Mouse (Mus musculus): ENCODE data around the gene Rbm44. TPM values are rescaled to one million over a fixed set of nuclear protein-coding genes. Genes with fewer than 3 reads are reported as not detected.

Rbm44 gene
- polyA plus RNA-seq, 1 experiment from 2014 or later, result 0.24 TPM

DNA sequence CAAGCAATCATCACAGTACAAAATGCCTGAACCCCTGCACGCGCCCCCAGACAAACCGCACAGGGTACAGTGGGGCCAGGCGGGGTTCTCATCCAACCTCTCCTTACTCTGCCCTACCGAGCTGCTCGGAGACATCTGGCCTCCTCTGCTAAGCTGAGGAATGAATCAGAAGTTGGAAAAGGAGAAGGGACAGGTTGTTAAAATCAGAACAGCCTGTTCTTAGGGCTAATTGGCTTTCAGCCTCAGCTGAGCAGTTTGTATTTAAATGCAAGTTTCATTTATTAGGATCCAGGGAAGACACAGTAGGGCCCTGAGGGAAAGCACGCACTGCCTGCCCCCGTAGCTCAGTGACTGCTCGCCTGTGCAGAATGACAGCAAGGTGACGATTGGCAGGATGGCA lies 54.9 kb downstream of the Rbm44 start:
- Histone ChIP-seq H3K4me3 (ENCODE audit: low read depth, low read length) (no peak overlapping the region), H3K9me3 (replicated peaks; ENCODE audit: control insufficient read depth, low read length, poor library complexity, severe bottlenecking) (no peaks in the 10 kb centered on the region), H3K27me3 (ENCODE audit: control insufficient read depth, insufficient read depth, low read depth, low read length) (no peaks in the 10 kb centered on the region), H3K4me2 (ENCODE audit: low read length) (no peak overlapping the region), H3K4me1 (ENCODE audit: control insufficient read depth, insufficient read depth, low read length) (no peaks in the 10 kb centered on the region; the same call in 1 of the 2 replicates), H3K36me3 (ENCODE audit: control insufficient read depth, insufficient read depth, low read length) (no peaks in the 10 kb centered on the region), H3K9ac (ENCODE audit: low read depth, low read length) (no peak overlapping the region), H3K27ac (ENCODE audit: low read length) (no peak overlapping the region)
- ATAC-seq, result no peak
- WGBS, result 86% methylated on average over 10 of the region's 10 CpGs

DNA sequence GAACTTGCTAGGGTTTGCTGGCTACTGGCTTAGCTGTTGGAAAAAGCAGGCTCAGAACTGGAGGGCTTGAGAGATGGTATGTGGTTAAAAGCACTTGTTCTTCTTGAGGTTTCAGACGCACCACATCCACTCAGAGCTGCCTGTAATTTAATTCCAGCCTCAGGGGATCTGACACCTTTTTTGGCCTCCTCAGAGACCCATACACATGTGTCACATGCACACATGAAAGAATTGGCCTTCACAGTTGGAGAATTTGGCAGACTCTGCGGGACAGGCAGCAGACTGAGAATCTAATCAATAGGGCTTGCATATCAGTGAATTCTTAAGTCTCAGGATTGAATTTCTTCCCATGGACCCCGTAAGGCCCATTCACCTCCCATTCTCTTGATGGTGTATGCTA lies 56.2 kb downstream of the Rbm44 start:
- no peak overlapping the region for H3K9ac ChIP-seq (ENCODE audit: low read depth, low read length)
- WGBS, result 51% methylated on average over 3 of the region's 3 CpGs

DNA sequence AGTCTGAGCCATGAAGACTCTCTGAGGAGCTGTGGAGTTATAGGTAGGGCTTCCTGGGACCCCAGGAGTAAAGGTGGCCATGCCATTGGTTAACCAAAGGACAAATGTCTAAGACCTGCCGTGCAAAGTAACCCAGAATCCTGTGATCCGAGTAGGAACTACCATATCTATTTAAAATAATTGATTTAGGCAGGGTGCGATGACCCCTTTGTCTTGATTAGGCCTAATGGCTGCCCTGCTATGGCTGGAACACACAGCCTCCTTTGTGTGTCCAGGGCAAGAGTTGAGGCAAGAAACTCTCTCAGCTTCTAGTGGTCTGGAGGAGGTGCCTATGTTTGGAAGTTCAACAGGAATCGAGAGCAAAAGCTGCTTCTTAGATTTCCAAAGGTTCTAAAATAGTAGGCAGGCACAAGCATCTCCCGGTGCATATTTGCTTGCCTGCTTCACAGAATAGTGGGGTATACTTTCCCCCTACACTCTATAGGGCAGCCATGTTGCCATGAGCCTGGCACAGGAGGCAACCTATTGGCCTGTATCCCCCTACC lies 59.4 kb downstream of the Rbm44 start:
- no peak overlapping the region for H3K4me2 ChIP-seq (ENCODE audit: low read length)
- H3K9ac ChIP-seq (ENCODE audit: low read depth, low read length), result no peak overlapping the region
- no peaks in the 10 kb centered on the region; the same call in 1 of the 2 replicates for H3K4me1 ChIP-seq (ENCODE audit: control insufficient read depth, insufficient read depth, low read length)
- H3K9me3 ChIP-seq (replicated peaks; ENCODE audit: control insufficient read depth, low read length, poor library complexity, severe bottlenecking), result no peaks in the 10 kb centered on the region
- H3K27ac ChIP-seq (ENCODE audit: low read length), result no peak overlapping the region
- no peaks in the 10 kb centered on the region for H3K27me3 ChIP-seq (ENCODE audit: control insufficient read depth, insufficient read depth, low read depth, low read length)
- 86% methylated on average over 5 of the region's 5 CpGs for WGBS
- H3K36me3 ChIP-seq (ENCODE audit: control insufficient read depth, insufficient read depth, low read length), result no peaks in the 10 kb centered on the region
- H3K4me3 ChIP-seq (ENCODE audit: low read depth, low read length), result no peak overlapping the region
- ATAC-seq, result no peak

More for the DNA sequence above, 56.2 kb downstream of the Rbm44 start:
- H3K4me2 ChIP-seq (ENCODE audit: low read length), result no peak overlapping the region
- H3K36me3 ChIP-seq (ENCODE audit: control insufficient read depth, insufficient read depth, low read length), result no peaks in the 10 kb centered on the region
- no peak overlapping the region for H3K27ac ChIP-seq (ENCODE audit: low read length)
- no peaks in the 10 kb centered on the region for H3K9me3 ChIP-seq (replicated peaks; ENCODE audit: control insufficient read depth, low read length, poor library complexity, severe bottlenecking)
- no peak overlapping the region for H3K4me3 ChIP-seq (ENCODE audit: low read depth, low read length)
- H3K27me3 ChIP-seq (ENCODE audit: control insufficient read depth, insufficient read depth, low read depth, low read length), result no peaks in the 10 kb centered on the region
- no peaks in the 10 kb centered on the region; the same call in 1 of the 2 replicates for H3K4me1 ChIP-seq (ENCODE audit: control insufficient read depth, insufficient read depth, low read length)
- ATAC-seq, result no peak

DNA sequence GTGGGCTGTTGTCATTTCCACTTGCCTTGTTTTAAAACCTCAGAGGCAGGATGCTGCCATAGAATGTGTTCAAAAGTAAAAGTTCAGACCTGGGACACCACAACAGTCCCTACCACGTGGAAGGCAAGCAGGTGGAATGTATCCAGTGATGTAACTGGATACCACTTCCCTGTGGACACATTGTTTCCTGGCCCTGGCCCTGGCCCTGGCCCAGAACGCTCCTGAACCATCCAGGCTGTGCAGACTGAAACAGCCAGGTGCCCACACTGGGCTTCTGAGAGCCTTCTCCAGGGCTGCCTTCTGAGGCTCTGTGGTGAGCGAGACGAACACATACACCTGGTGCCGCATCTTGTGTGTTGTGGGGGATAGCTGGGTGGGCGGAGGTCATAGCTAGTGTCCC lies 60.8 kb downstream of the Rbm44 start:
- Histone ChIP-seq H3K9me3 (replicated peaks; ENCODE audit: control insufficient read depth, low read length, poor library complexity, severe bottlenecking) (no peaks in the 10 kb centered on the region), H3K27ac (ENCODE audit: low read length) (no peak overlapping the region)
- WGBS, result 83% methylated on average over 6 of the region's 6 CpGs

DNA sequence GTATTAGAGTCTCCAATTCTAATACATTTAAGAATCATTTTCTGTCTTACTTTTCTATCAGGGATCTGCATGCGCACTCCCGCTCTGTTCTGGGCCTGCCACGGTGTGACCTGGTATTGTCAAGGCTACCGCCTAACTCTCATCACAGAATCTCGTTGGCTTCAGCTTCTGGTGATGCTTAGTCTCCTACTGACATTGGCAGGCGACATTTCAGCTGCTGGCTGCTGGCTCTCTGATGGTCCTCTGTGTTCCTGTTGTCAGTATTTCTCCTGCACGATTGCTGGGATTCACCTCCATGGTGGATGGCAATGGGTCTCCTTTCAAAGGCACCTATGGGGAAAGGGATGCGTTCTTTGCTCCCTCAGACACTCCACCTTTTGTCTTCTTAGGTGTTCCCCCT lies 61.4 kb downstream of the Rbm44 start:
- Histone ChIP-seq H3K4me1 (ENCODE audit: control insufficient read depth, insufficient read depth, low read length) (no peaks in the 10 kb centered on the region), H3K9ac (ENCODE audit: low read depth, low read length) (no peak overlapping the region), H3K27me3 (ENCODE audit: control insufficient read depth, insufficient read depth, low read depth, low read length) (no peaks in the 10 kb centered on the region), H3K9me3 (replicated peaks; ENCODE audit: control insufficient read depth, low read length, poor library complexity, severe bottlenecking) (no peaks in the 10 kb centered on the region), H3K4me2 (ENCODE audit: low read length) (no peak overlapping the region), H3K36me3 (ENCODE audit: control insufficient read depth, insufficient read depth, low read length) (no peaks in the 10 kb centered on the region), H3K27ac (ENCODE audit: low read length) (no peak overlapping the region), H3K4me3 (ENCODE audit: low read depth, low read length) (no peak overlapping the region)
- 71% methylated on average over 8 of the region's 8 CpGs for WGBS
- ATAC-seq, result no peak

More for the DNA sequence above, 60.8 kb downstream of the Rbm44 start:
- Histone ChIP-seq H3K36me3 (ENCODE audit: control insufficient read depth, insufficient read depth, low read length) (no peaks in the 10 kb centered on the region), H3K27me3 (ENCODE audit: control insufficient read depth, insufficient read depth, low read depth, low read length) (no peaks in the 10 kb centered on the region), H3K9ac (ENCODE audit: low read depth, low read length) (no peak overlapping the region), H3K4me2 (ENCODE audit: low read length) (no peak overlapping the region), H3K4me3 (ENCODE audit: low read depth, low read length) (no peak overlapping the region), H3K4me1 (ENCODE audit: control insufficient read depth, insufficient read depth, low read length) (no peaks in the 10 kb centered on the region; the same call in 1 of the 2 replicates)
- ATAC-seq, result no peak

DNA sequence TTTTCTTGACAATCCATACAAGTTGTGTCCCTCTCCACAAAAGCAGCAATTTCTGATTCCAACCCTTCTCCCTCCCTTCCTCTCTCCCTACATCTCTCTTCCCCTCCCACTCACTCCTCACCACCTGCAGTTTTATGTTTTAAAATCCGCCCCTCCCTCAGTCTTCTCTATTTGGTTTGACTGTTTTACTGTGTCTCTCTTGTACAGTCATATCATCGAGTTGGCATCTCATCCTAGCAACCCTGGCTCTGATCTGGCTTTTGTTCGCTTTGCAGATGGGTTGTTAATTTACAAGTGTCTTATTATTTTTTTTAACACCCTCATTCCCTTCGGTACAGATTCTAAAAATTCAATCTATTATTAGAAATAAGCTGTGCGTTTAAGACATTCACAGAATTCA lies 62.0 kb downstream of the Rbm44 start:
- no peak overlapping the region for H3K4me2 ChIP-seq (ENCODE audit: low read length)
- no peak overlapping the region for H3K27ac ChIP-seq (ENCODE audit: low read length)
- H3K9me3 ChIP-seq (replicated peaks; ENCODE audit: control insufficient read depth, low read length, poor library complexity, severe bottlenecking), result no peaks in the 10 kb centered on the region
- no peaks in the 10 kb centered on the region for H3K36me3 ChIP-seq (ENCODE audit: control insufficient read depth, insufficient read depth, low read length)
- WGBS, result 78% methylated on average over 5 of the region's 5 CpGs
- H3K4me3 ChIP-seq (ENCODE audit: low read depth, low read length), result no peak overlapping the region
- H3K27me3 ChIP-seq (ENCODE audit: control insufficient read depth, insufficient read depth, low read depth, low read length), result no peaks in the 10 kb centered on the region
- no peaks in the 10 kb centered on the region for H3K4me1 ChIP-seq (ENCODE audit: control insufficient read depth, insufficient read depth, low read length)
- H3K9ac ChIP-seq (ENCODE audit: low read depth, low read length), result no peak overlapping the region
- ATAC-seq, result no peak

DNA sequence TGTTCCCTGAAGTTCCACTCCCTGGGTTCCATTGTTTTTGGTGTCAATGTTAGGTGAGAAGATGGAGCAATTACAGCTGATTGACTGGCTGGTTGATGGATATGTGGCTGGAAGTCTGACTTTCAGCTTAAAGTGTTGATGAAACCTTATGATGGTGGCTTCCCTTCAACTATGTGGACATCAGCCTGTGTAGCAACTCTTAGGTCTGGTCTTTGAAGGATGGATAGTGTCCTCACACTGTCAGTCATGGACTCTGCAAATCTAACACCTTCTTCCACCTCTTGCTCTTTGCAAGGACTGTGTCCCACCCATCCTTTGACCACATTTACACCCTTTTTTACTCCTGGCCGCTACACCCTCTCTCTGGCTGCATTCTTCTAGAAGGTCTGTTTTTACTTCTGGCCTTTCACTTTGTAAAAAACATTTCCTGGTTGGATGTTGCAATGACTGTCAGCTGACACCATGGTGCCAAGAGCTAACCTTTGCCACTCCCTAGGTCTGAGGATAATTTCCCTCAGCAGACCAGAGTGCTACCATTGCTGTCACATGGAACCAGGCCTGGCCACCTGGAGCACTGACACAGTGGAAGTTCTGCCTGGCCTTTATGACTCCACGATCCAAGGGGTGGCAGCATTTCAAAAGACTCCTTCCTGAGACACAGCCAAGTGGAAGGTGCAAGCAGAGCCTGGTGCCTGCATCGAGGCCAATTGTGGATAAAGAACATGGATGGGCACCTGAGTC lies 62.6 kb downstream of the Rbm44 start:
- Histone ChIP-seq H3K27ac (ENCODE audit: low read length) (no peak overlapping the region), H3K9me3 (replicated peaks; ENCODE audit: control insufficient read depth, low read length, poor library complexity, severe bottlenecking) (no peaks in the 10 kb centered on the region), H3K27me3 (ENCODE audit: control insufficient read depth, insufficient read depth, low read depth, low read length) (no peaks in the 10 kb centered on the region), H3K4me1 (ENCODE audit: control insufficient read depth, insufficient read depth, low read length) (peaks cover 4% of the 10 kb centered on the region; the same call in 1 of the 2 replicates), H3K4me3 (ENCODE audit: low read depth, low read length) (no peak overlapping the region), H3K9ac (ENCODE audit: low read depth, low read length) (no peak overlapping the region), H3K4me2 (ENCODE audit: low read length) (no peak overlapping the region), H3K36me3 (ENCODE audit: control insufficient read depth, insufficient read depth, low read length) (no peaks in the 10 kb centered on the region)
- 77% methylated on average over 3 of the region's 3 CpGs for WGBS
- no peak for ATAC-seq

DNA sequence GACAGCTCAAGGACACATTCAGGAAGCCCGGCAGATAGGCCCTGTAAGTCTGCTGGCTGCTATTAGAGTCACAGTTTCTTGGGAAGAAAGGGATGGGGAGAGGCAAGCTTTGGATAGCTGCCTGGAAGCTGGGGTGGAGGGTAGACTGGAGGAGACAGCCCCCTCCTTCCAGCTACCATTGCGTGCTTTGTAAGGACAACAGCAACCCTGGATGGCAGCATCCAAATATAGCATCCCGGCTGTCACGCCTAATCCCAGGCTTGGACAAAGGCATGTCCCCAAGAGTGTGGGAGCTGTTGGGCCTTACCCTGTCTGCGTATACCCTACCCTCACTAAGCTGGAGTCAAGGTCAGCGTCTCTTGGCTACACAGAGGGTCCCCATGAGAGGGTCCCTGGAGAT lies 64.5 kb downstream of the Rbm44 start:
- H3K9ac ChIP-seq (ENCODE audit: low read depth, low read length), result 0 out of 2 replicates have a peak overlapping the region, but pooled peaks have one; percentile 10

DNA sequence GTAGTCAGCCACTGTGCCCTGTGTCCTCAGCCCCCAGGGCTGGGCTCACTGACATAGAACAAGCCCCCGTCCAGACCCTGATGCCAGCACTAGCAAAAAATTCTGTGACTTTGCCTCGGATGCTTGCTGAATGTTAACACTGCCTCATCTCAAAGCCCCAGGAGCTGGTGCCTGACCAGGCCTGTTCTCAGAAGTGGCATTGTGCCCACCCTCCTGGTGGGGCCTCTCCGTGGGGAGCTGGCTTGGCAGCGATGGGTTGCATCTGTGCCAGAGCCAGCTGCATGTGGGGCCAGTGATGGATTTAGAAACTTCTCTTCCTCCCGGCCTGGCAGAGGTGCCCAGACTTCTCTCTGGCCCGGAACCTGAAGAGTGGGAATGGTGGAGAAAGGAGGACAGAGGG lies 64.9 kb downstream of the Rbm44 start:
- 0 out of 2 replicates have a peak overlapping the region, but pooled peaks have one; percentile 10 for H3K9ac ChIP-seq (ENCODE audit: low read depth, low read length)
- no peak overlapping the region for H3K4me3 ChIP-seq (ENCODE audit: low read depth, low read length)
- H3K4me2 ChIP-seq (ENCODE audit: low read length), result no peak overlapping the region
- peak; percentile 88 for ATAC-seq
- H3K9me3 ChIP-seq (replicated peaks; ENCODE audit: control insufficient read depth, low read length, poor library complexity, severe bottlenecking), result no peaks in the 10 kb centered on the region
- peaks cover 4% of the 10 kb centered on the region; the same call in 1 of the 2 replicates for H3K4me1 ChIP-seq (ENCODE audit: control insufficient read depth, insufficient read depth, low read length)
- H3K27ac ChIP-seq (ENCODE audit: low read length), result peak overlapping the region; percentile 83
- H3K36me3 ChIP-seq (ENCODE audit: control insufficient read depth, insufficient read depth, low read length), result no peaks in the 10 kb centered on the region
- WGBS, result 73% methylated on average over 6 of the region's 6 CpGs
- no peaks in the 10 kb centered on the region for H3K27me3 ChIP-seq (ENCODE audit: control insufficient read depth, insufficient read depth, low read depth, low read length)

More for the DNA sequence above, 64.5 kb downstream of the Rbm44 start:
- Histone ChIP-seq H3K27me3 (ENCODE audit: control insufficient read depth, insufficient read depth, low read depth, low read length) (no peaks in the 10 kb centered on the region), H3K27ac (ENCODE audit: low read length) (peak overlapping the region; percentile 83), H3K9me3 (replicated peaks; ENCODE audit: control insufficient read depth, low read length, poor library complexity, severe bottlenecking) (no peaks in the 10 kb centered on the region), H3K4me3 (ENCODE audit: low read depth, low read length) (no peak overlapping the region), H3K4me1 (ENCODE audit: control insufficient read depth, insufficient read depth, low read length) (peaks cover 4% of the 10 kb centered on the region; the same call in 1 of the 2 replicates), H3K36me3 (ENCODE audit: control insufficient read depth, insufficient read depth, low read length) (no peaks in the 10 kb centered on the region), H3K4me2 (ENCODE audit: low read length) (no peak overlapping the region)
- ATAC-seq, result peak; percentile 73
- WGBS, result 73% methylated on average over 6 of the region's 6 CpGs

Measured in midbrain, embryonic 16.5 days (tissue).